Mouse (Mus musculus): ENCODE data around the gene Inafm2.

Gene Inafm2

GRCm38 (mm10) chr2:118745232-118745884 lies at the start of gene Inafm2:
Gene Inafm2, plus strand, starts transcription at chr2:118745758.
- peak; percentile 94 for DNase-seq

- DNase-seq, result peak; percentile 43
Measured at GRCm38 (mm10) chr2:118696451-118697308, 48.9 kb upstream of the Inafm2 start.

GRCm38 (mm10) chr2:118697311-118697877 lies 48.2 kb upstream of the Inafm2 start:
- no peak for DNase-seq

GRCm38 (mm10) chr2:118697955-118698354 lies 47.6 kb upstream of the Inafm2 start:
- no peak for DNase-seq

- DNase-seq, result peak; percentile 83
Measured at GRCm38 (mm10) chr2:118700179-118701062, 45.1 kb upstream of the Inafm2 start.

GRCm38 (mm10) chr2:118701161-118701560 lies 44.4 kb upstream of the Inafm2 start:
- no peak for DNase-seq

GRCm38 (mm10) chr2:118701971-118702882 lies 43.3 kb upstream of the Inafm2 start:
- no peak for DNase-seq

- peak; percentile 38 for DNase-seq
Measured at GRCm38 (mm10) chr2:118702883-118703761, 42.4 kb upstream of the Inafm2 start.

- peak; percentile 37 for DNase-seq
Measured at GRCm38 (mm10) chr2:118703913-118704730, 41.4 kb upstream of the Inafm2 start, which contains the start of gene Ankrd63. Gene Ankrd63, minus strand, starts transcription at chr2:118703963.

GRCm38 (mm10) chr2:118706436-118706835 lies 39.1 kb upstream of the Inafm2 start:
- no peak for DNase-seq

- DNase-seq, result no peak
Measured at GRCm38 (mm10) chr2:118708472-118708871, 37.1 kb upstream of the Inafm2 start.

GRCm38 (mm10) chr2:118709655-118710221 lies 35.8 kb upstream of the Inafm2 start:
- no peak for DNase-seq

- DNase-seq, result peak; percentile 38
Measured at GRCm38 (mm10) chr2:118711038-118711494, 34.5 kb upstream of the Inafm2 start.

- DNase-seq, result no peak
Measured at GRCm38 (mm10) chr2:118713631-118714030, 31.9 kb upstream of the Inafm2 start.

GRCm38 (mm10) chr2:118714230-118714629 lies 31.3 kb upstream of the Inafm2 start:
- no peak for DNase-seq

GRCm38 (mm10) chr2:118716677-118717076 lies 28.9 kb upstream of the Inafm2 start:
- no peak for DNase-seq

- no peak for DNase-seq
Measured at GRCm38 (mm10) chr2:118723693-118724486, 21.7 kb upstream of the Inafm2 start.

GRCm38 (mm10) chr2:118725511-118725910 lies 20.0 kb upstream of the Inafm2 start:
- DNase-seq, result no peak

Measured in thymus, postnatal 25 days (tissue).